Mouse (Mus musculus) forebrain, embryonic 11.5 days (tissue): ENCODE results near the gene Mlst8. TPM values are rescaled to one million over a fixed set of nuclear protein-coding genes. Genes with fewer than 3 reads are reported as not detected.

ENCODE experiments used
- ATAC-seq: fragments of 200-750 bp; cut with Nextera tagmentation; replicated peaks from 2 replicates; pipeline ENCODE4 v1.8.0; 2017; ENCODE audit warnings: moderate TSS enrichment; ENCODE audit not compliant: low FRiP score
- DNase-seq: peaks from one replicate; pipeline ENCODE4 v3.0.0-alpha.2; 2017; ENCODE audit warnings: low spot score
- H3K27ac ChIP-seq: fragments of 300-500 bp; sonication (generic); 2 replicates; pipeline ENCODE4 v1.5.1; 2014; ENCODE audit warnings: low read depth, low read length
- H3K27me3 ChIP-seq: fragments of 300-500 bp; sonication (generic); 2 replicates; pipeline ENCODE4 v1.6.1; 2014; ENCODE audit warnings: mild to moderate bottlenecking, low read length, mixed read lengths; ENCODE audit not compliant: control insufficient read depth, insufficient read depth
- H3K36me3 ChIP-seq: fragments of 300-500 bp; sonication (generic); 2 replicates; pipeline ENCODE4 v1.6.1; 2014; ENCODE audit warnings: mild to moderate bottlenecking, low read length, moderate library complexity, mixed read lengths; ENCODE audit not compliant: control insufficient read depth, insufficient read depth
- H3K4me1 ChIP-seq: fragments of 300-500 bp; sonication (generic); replicated peaks from 2 replicates; pipeline ENCODE4 v1.6.1; 2014; ENCODE audit warnings: low read length, mixed read lengths; ENCODE audit not compliant: control insufficient read depth, insufficient read depth
- H3K4me2 ChIP-seq: fragments of 300-500 bp; sonication (generic); 2 replicates; pipeline ENCODE4 v1.6.1; 2014; ENCODE audit warnings: low read depth, mild to moderate bottlenecking, low read length, moderate library complexity, mixed read lengths; ENCODE audit not compliant: severe bottlenecking
- H3K4me3 ChIP-seq: fragments of 300-500 bp; sonication (generic); 2 replicates; pipeline ENCODE4 v1.5.1; 2014; ENCODE audit warnings: low read depth, low read length
- H3K9ac ChIP-seq: fragments of 300-500 bp; sonication (generic); 2 replicates; pipeline ENCODE4 v1.6.1; 2014; ENCODE audit warnings: low read length
- H3K9me3 ChIP-seq: fragments of 300-500 bp; sonication (generic); 2 replicates; pipeline ENCODE4 v1.6.1; 2016; ENCODE audit warnings: low read length, mixed read lengths; ENCODE audit not compliant: control insufficient read depth
- WGBS: fragments of 180-500 bp; shearing (Covaris S2); extraction: QIAGEN DNeasy Blood & Tissue Kit; methylation state at CpG from one replicate; pipeline ENCODE4 v1.1.7; 2014; 5-methylcytosine and 5-hydroxymethylcytosine counted together
- polyA plus RNA-seq: library from polyadenylated mRNA; unstranded; fragments of >200 nt; fragmentation: Nextera tagmentation; extraction: Ambion mirVana; gene quantifications from 2 replicates; pipeline ENCODE4 v1.2.1, GENCODE M21; 2014

The Mlst8 gene
- polyA plus RNA-seq, 1 experiment from 2014 or later, result 34.0 TPM

GRCm38 (mm10) chr17:24494627-24495335 is 15.9 kb upstream of the Mlst8 start:
- Histone ChIP-seq H3K4me1 (peaks cover 6% of the 10 kb centered on the region), H3K4me3 (no peak overlapping the region), H3K36me3 (no peaks in the 10 kb centered on the region), H3K27me3 (no peaks in the 10 kb centered on the region), H3K27ac (no peak overlapping the region), H3K9me3 (no peaks in the 10 kb centered on the region), H3K4me2 (no peak overlapping the region), H3K9ac (no peak overlapping the region)
- 42% methylated on average over 2 of the region's 2 CpGs for WGBS
- DNase-seq (no peak), ATAC-seq (no peak)

- Histone ChIP-seq H3K9ac (no peak overlapping the region), H3K27ac (no peak overlapping the region), H3K4me2 (no peak overlapping the region), H3K27me3 (no peaks in the 10 kb centered on the region; the same call in 1 of the 2 replicates), H3K4me1 (peaks cover 9% of the 10 kb centered on the region), H3K9me3 (no peaks in the 10 kb centered on the region), H3K4me3 (no peak overlapping the region), H3K36me3 (no peaks in the 10 kb centered on the region)
- DNase-seq (peak; percentile 48), ATAC-seq (no peak)
- WGBS, result 77% methylated on average over 4 of the region's 4 CpGs
These were observed 11.5 kb upstream of the Mlst8 start for GRCm38 (mm10) chr17:24490399-24490798.

GRCm38 (mm10) chr17:24489265-24490030 is 10.6 kb upstream of the Mlst8 start:
- DNase-seq (peak; percentile 56), ATAC-seq (peak; percentile 34)
- H3K36me3 ChIP-seq, result no peaks in the 10 kb centered on the region
- WGBS, result 21% methylated on average over 19 of the region's 19 CpGs
- peaks cover 9% of the 10 kb centered on the region for H3K4me1 ChIP-seq
- H3K27me3 ChIP-seq, result no peaks in the 10 kb centered on the region; the same call in 1 of the 2 replicates
- H3K27ac ChIP-seq, result peak overlapping the region; percentile 57; the same call in 1 of the 2 replicates
- peak overlapping the region; percentile 87 for H3K9ac ChIP-seq
- H3K9me3 ChIP-seq, result no peaks in the 10 kb centered on the region
- peak overlapping the region; percentile 85 for H3K4me3 ChIP-seq
- peak overlapping the region; percentile 92 for H3K4me2 ChIP-seq

- DNase-seq, result peak; percentile 78
- Histone ChIP-seq H3K36me3 (no peaks in the 10 kb centered on the region), H3K9me3 (no peaks in the 10 kb centered on the region), H3K27me3 (no peaks in the 10 kb centered on the region; the same call in 1 of the 2 replicates), H3K4me3 (peak overlapping the region; percentile 85), H3K4me1 (peaks cover 9% of the 10 kb centered on the region), H3K9ac (peak overlapping the region; percentile 87), H3K4me2 (peak overlapping the region; percentile 92), H3K27ac (peak overlapping the region; percentile 57)
- WGBS, result under 1% methylated on average over 61 of the region's 81 CpGs
- ATAC-seq, result peak; percentile 73
These were observed 9.9 kb upstream of the Mlst8 start for GRCm38 (mm10) chr17:24488662-24489264.

- Histone ChIP-seq H3K27ac (peak within 1 kb of the TSS; percentile 57), H3K4me3 (peak within 1 kb of the TSS; percentile 85), H3K27me3 (no peaks in the 10 kb centered on the region; the same call in 1 of the 2 replicates), H3K9me3 (no peaks in the 10 kb centered on the region), H3K4me1 (peaks cover 9% of the 10 kb centered on the region), H3K4me2 (peak within 1 kb of the TSS; percentile 92), H3K36me3 (no peaks in the 10 kb centered on the region), H3K9ac (peak within 1 kb of the TSS; percentile 87)
- peak; percentile 74 for DNase-seq
- WGBS, result under 1% methylated on average over 45 of the region's 45 CpGs
- ATAC-seq, result peak; percentile 66
These were observed 9.3 kb upstream of the Mlst8 start, which contains the start of gene Caskin1 for GRCm38 (mm10) chr17:24488186-24488661. TSS of gene Caskin1 (plus strand) at chr17:24488601.

- H3K4me3 ChIP-seq, result no peak overlapping the region
- no peak overlapping the region for H3K27ac ChIP-seq
- H3K9ac ChIP-seq, result no peak overlapping the region
- no peaks in the 10 kb centered on the region for H3K9me3 ChIP-seq
- H3K4me2 ChIP-seq, result no peak overlapping the region
- WGBS, result 44% methylated on average over 10 of the region's 11 CpGs
- H3K36me3 ChIP-seq, result no peaks in the 10 kb centered on the region
- H3K27me3 ChIP-seq, result no peaks in the 10 kb centered on the region; the same call in 1 of the 2 replicates
- H3K4me1 ChIP-seq, result peaks cover 8% of the 10 kb centered on the region
- ATAC-seq (no peak), DNase-seq (no peak)
These were observed 6.4 kb upstream of the Mlst8 start for GRCm38 (mm10) chr17:24485090-24485860.

GRCm38 (mm10) chr17:24483495-24483894 is 4.6 kb upstream of the Mlst8 start:
- Histone ChIP-seq H3K9ac (no peak overlapping the region), H3K4me2 (no peak overlapping the region), H3K27me3 (no peaks in the 10 kb centered on the region; the same call in 1 of the 2 replicates), H3K36me3 (no peaks in the 10 kb centered on the region), H3K4me3 (no peak overlapping the region), H3K27ac (no peak overlapping the region), H3K4me1 (no peaks in the 10 kb centered on the region; the same call in 1 of the 2 replicates), H3K9me3 (no peaks in the 10 kb centered on the region)
- 84% methylated on average over 3 of the region's 3 CpGs for WGBS
- DNase-seq (no peak), ATAC-seq (no peak)
